Comparison of ENCODE assay signal across 14 mouse cellular contexts in genomic region chr1:80033121-80033520, GRCm38 (mm10).
DNase-seq lines count a peak whose midpoint lies in the region; ATAC-seq and TF ChIP-seq lines count a peak whose summit lies in the region.
"Had no signal": no experiment of that assay in that cellular context is flagged by ENCODE, and none has a peak within 500 bp of the region (broad histone marks: within the 10 kb centered on the region; RNA-seq: fewer than 3 reads in every experiment).

No protein-coding gene starts in this region.

- H3K27ac ChIP-seq in heart, embryonic 13.5 days (replicated peaks) = peak overlapping the region; percentile 33; the same call in 1 of the 2 replicates
- peak overlapping the region; percentile 66 for H3K27ac ChIP-seq in neural tube, embryonic 13.5 days (replicated peaks)
- H3K27ac ChIP-seq in hindbrain, embryonic 15.5 days (replicated peaks) = no peak overlapping the region
- peak overlapping the region; percentile 60 for H3K27ac ChIP-seq in neural tube, embryonic 15.5 days (replicated peaks)
- H3K27ac ChIP-seq in cerebellum, adult 2 months (ENCODE audit: insufficient read depth, low read length) = no peak overlapping the region

- whole genome bisulfite sequencing in heart, embryonic 13.5 days = 51% methylated on average over 2 of the region's 2 CpGs
- 18% methylated on average over 2 of the region's 2 CpGs for WGBS in neural tube, embryonic 13.5 days
- WGBS in hindbrain, embryonic 15.5 days = 18% methylated on average over 2 of the region's 2 CpGs
- 15% methylated on average over 2 of the region's 2 CpGs for WGBS in neural tube, embryonic 15.5 days
- 49% methylated on average over 2 of the region's 2 CpGs for WGBS in cerebellum, adult 2 months

- no peak overlapping the region for H3K4me2 ChIP-seq in heart, embryonic 13.5 days
- H3K4me2 ChIP-seq in neural tube, embryonic 13.5 days = no peak overlapping the region
- no peak overlapping the region for H3K4me2 ChIP-seq in hindbrain, embryonic 15.5 days
- no peak overlapping the region for H3K4me2 ChIP-seq in neural tube, embryonic 15.5 days
- H3K4me2 ChIP-seq: heart, embryonic 12.5 days had no signal

- DNase-seq in heart, postnatal 14 days = no peak
- DNase-seq in neural tube, embryonic 10.5 days (ENCODE audit: extremely low spot score, low spot score) = no peak
- DNase-seq in cerebellum, adult 2 months = no peak
- no peak for DNase-seq in cerebellum, postnatal 36 days
- DNase-seq: adrenal gland, postnatal 36 days; cerebellum, adult 11 months; gastrocnemius, postnatal 25 days; thymus, adult 2 months had no signal

- intact Hi-C loops in heart, postnatal 14 days (cut with DNase I) = no loop called here

- no peak overlapping the region for H3K4me3 ChIP-seq in heart, embryonic 13.5 days
- no peak overlapping the region for H3K4me3 ChIP-seq in neural tube, embryonic 13.5 days
- H3K4me3 ChIP-seq in hindbrain, embryonic 15.5 days = no peak overlapping the region
- no peak overlapping the region for H3K4me3 ChIP-seq in neural tube, embryonic 15.5 days (replicated peaks)
- no peak overlapping the region for H3K4me3 ChIP-seq in cerebellum, adult 2 months (replicated peaks; ENCODE audit: insufficient read depth, low read depth, low read length)
- H3K4me3 ChIP-seq: heart, embryonic 12.5 days had no signal

- no peaks in the 10 kb centered on the region for H3K36me3 ChIP-seq in heart, embryonic 13.5 days
- no peaks in the 10 kb centered on the region for H3K36me3 ChIP-seq in neural tube, embryonic 13.5 days
- no peaks in the 10 kb centered on the region for H3K36me3 ChIP-seq in hindbrain, embryonic 15.5 days
- H3K36me3 ChIP-seq in neural tube, embryonic 15.5 days = no peaks in the 10 kb centered on the region
- H3K36me3 ChIP-seq: heart, embryonic 12.5 days had no signal

- H3K9ac ChIP-seq in heart, embryonic 13.5 days = no peak overlapping the region
- H3K9ac ChIP-seq in neural tube, embryonic 13.5 days = no peak overlapping the region
- no peak overlapping the region for H3K9ac ChIP-seq in hindbrain, embryonic 15.5 days
- no peak overlapping the region for H3K9ac ChIP-seq in neural tube, embryonic 15.5 days (replicated peaks)
- H3K9ac ChIP-seq: heart, embryonic 12.5 days had no signal

- H3K4me1 ChIP-seq in heart, embryonic 13.5 days = peaks cover 35% of the 10 kb centered on the region
- H3K4me1 ChIP-seq in neural tube, embryonic 13.5 days (replicated peaks) = peaks cover 23% of the 10 kb centered on the region
- H3K4me1 ChIP-seq in hindbrain, embryonic 15.5 days (replicated peaks) = peaks cover 17% of the 10 kb centered on the region
- peaks cover 11% of the 10 kb centered on the region for H3K4me1 ChIP-seq in neural tube, embryonic 15.5 days
- no peaks in the 10 kb centered on the region for H3K4me1 ChIP-seq in cerebellum, adult 2 months (ENCODE audit: control insufficient read depth, insufficient read depth, low read length)

- no peaks in the 10 kb centered on the region for H3K9me3 ChIP-seq in heart, embryonic 13.5 days
- H3K9me3 ChIP-seq in neural tube, embryonic 13.5 days = no peaks in the 10 kb centered on the region
- H3K9me3 ChIP-seq in hindbrain, embryonic 15.5 days = no peaks in the 10 kb centered on the region
- H3K9me3 ChIP-seq in neural tube, embryonic 15.5 days (replicated peaks) = no peaks in the 10 kb centered on the region; the same call in 1 of the 2 replicates
- H3K9me3 ChIP-seq: heart, embryonic 12.5 days had no signal

- TF ChIP-seq POLR2A in cerebellum, adult 2 months (IDR thresholded peaks at IDR 0.05; ENCODE audit: borderline replicate concordance, insufficient read depth, low read length) = no peak

- ATAC-seq in heart, embryonic 13.5 days (ENCODE audit: extremely low read depth, insufficient number of reproducible peaks, low FRiP score, low TSS enrichment) = no peak
- peak; percentile 72 for ATAC-seq in neural tube, embryonic 13.5 days (ENCODE audit: low read depth)
- ATAC-seq in hindbrain, embryonic 15.5 days (ENCODE audit: low FRiP score, low read depth) = peak; percentile 45; the same call in 1 of the 2 replicates
- ATAC-seq in neural tube, embryonic 15.5 days (ENCODE audit: low FRiP score) = peak; percentile 54; the same call in 1 of the 2 replicates
- ATAC-seq: inflammation-experienced regulatory T-cells, adult 6 months had no signal

- TF ChIP-seq CTCF in cerebellum, adult 2 months (IDR thresholded peaks at IDR 0.05; ENCODE audit: borderline replicate concordance, insufficient read depth, low read depth, low read length) = no peak

- no peaks in the 10 kb centered on the region for H3K27me3 ChIP-seq in heart, embryonic 13.5 days (replicated peaks)
- no peaks in the 10 kb centered on the region for H3K27me3 ChIP-seq in neural tube, embryonic 13.5 days
- H3K27me3 ChIP-seq in hindbrain, embryonic 15.5 days = no peaks in the 10 kb centered on the region
- H3K27me3 ChIP-seq in neural tube, embryonic 15.5 days (replicated peaks) = no peaks in the 10 kb centered on the region
- H3K27me3 ChIP-seq in cerebellum, adult 2 months (ENCODE audit: control insufficient read depth, insufficient read depth, low read length) = no peaks in the 10 kb centered on the region; the same call in 1 of the 2 replicates
- H3K27me3 ChIP-seq: heart, embryonic 12.5 days had no signal

Comparison
In these comparisons a context has a peak if more than half of its experiments do, and no peak if none do; other contexts are left out.
1. H3K27ac ChIP-seq: peak in heart, embryonic 13.5 days (single experiment), neural tube, embryonic 13.5 days (single experiment) and neural tube, embryonic 15.5 days (single experiment); none in hindbrain, embryonic 15.5 days (single experiment) and cerebellum, adult 2 months (single experiment).